Mouse (Mus musculus): ENCODE measurements at regions not wholly inside any gene's neighbourhood (a gene's known extent, or its start where the extent isn't known, plus 50 kb on each side); places are given as distances from the start of the nearest gene placed in this dataset.
A peak's percentile ranks its signal among the peaks of the same experiment; 100 is the strongest.

- H3K4me3 ChIP-seq (ENCODE audit: low read depth, low read length): no peak overlapping the region
- no peak overlapping the region for H3K27ac ChIP-seq (ENCODE audit: low read depth)
- 66% methylated on average over 5 of the region's 5 CpGs for WGBS
- no peak for DNase-seq (ENCODE audit: low spot score)
- ATAC-seq (ENCODE audit: insufficient read depth, low read depth): no peak
- H3K36me3 ChIP-seq (replicated peaks; ENCODE audit: control insufficient read depth, insufficient read depth, low read length): no peaks in the 10 kb centered on the region
- no peaks in the 10 kb centered on the region for H3K9me3 ChIP-seq (replicated peaks; ENCODE audit: control insufficient read depth, low read length)
- no peak overlapping the region for H3K4me2 ChIP-seq (ENCODE audit: low read depth, low read length)
- no peak overlapping the region for H3K9ac ChIP-seq (replicated peaks; ENCODE audit: low read depth, low read length)
- TF ChIP-seq EP300 (IDR thresholded peaks at IDR 0.05; ENCODE audit: low read depth) (no peak), CTCF (IDR thresholded peaks at IDR 0.05; ENCODE audit: low read depth) (no peak)
- peaks cover 4% of the 10 kb centered on the region; the same call in 1 of the 2 replicates for H3K4me1 ChIP-seq (ENCODE audit: control insufficient read depth, insufficient read depth)
- H3K27me3 ChIP-seq (ENCODE audit: control insufficient read depth, insufficient read depth, low read length): no peaks in the 10 kb centered on the region
Measured at GRCm38 (mm10) chr8:103407631-103408030, 622.2 kb upstream of the Cdh11 start.

GRCm38 (mm10) chr8:103408411-103408810 is 623.0 kb upstream of the Cdh11 start:
- H3K4me2 ChIP-seq (ENCODE audit: low read depth, low read length): no peak overlapping the region
- no peak for DNase-seq (ENCODE audit: low spot score)
- TF ChIP-seq EP300 (IDR thresholded peaks at IDR 0.05; ENCODE audit: low read depth): no peak
- no peak overlapping the region for H3K9ac ChIP-seq (replicated peaks; ENCODE audit: low read depth, low read length)
- 64% methylated on average over 3 of the region's 3 CpGs for WGBS
- H3K36me3 ChIP-seq (replicated peaks; ENCODE audit: control insufficient read depth, insufficient read depth, low read length): no peaks in the 10 kb centered on the region
- no peak overlapping the region for H3K4me3 ChIP-seq (ENCODE audit: low read depth, low read length)
- no peak overlapping the region for H3K27ac ChIP-seq (ENCODE audit: low read depth)
- no peaks in the 10 kb centered on the region for H3K9me3 ChIP-seq (replicated peaks; ENCODE audit: control insufficient read depth, low read length)
- peaks cover 4% of the 10 kb centered on the region; the same call in 1 of the 2 replicates for H3K4me1 ChIP-seq (ENCODE audit: control insufficient read depth, insufficient read depth)
- no peak for ATAC-seq (ENCODE audit: insufficient read depth, low read depth)
- H3K27me3 ChIP-seq (ENCODE audit: control insufficient read depth, insufficient read depth, low read length): no peaks in the 10 kb centered on the region

- Histone ChIP-seq H3K4me3 (ENCODE audit: low read depth, low read length) (no peak overlapping the region), H3K36me3 (replicated peaks; ENCODE audit: control insufficient read depth, insufficient read depth, low read length) (no peaks in the 10 kb centered on the region), H3K4me2 (ENCODE audit: low read depth, low read length) (no peak overlapping the region), H3K27ac (ENCODE audit: low read depth) (no peak overlapping the region), H3K4me1 (ENCODE audit: control insufficient read depth, insufficient read depth) (peaks cover 4% of the 10 kb centered on the region; the same call in 1 of the 2 replicates), H3K9ac (replicated peaks; ENCODE audit: low read depth, low read length) (no peak overlapping the region), H3K27me3 (ENCODE audit: control insufficient read depth, insufficient read depth, low read length) (no peaks in the 10 kb centered on the region), H3K9me3 (replicated peaks; ENCODE audit: control insufficient read depth, low read length) (no peaks in the 10 kb centered on the region)
- ATAC-seq (ENCODE audit: insufficient read depth, low read depth) (no peak), DNase-seq (ENCODE audit: low spot score) (peak; percentile 38)
- WGBS: 20% methylated on average over 2 of the region's 2 CpGs
- TF ChIP-seq CTCF (IDR thresholded peaks at IDR 0.05; ENCODE audit: low read depth) (no peak), EP300 (IDR thresholded peaks at IDR 0.05; ENCODE audit: low read depth) (no peak)
Measured at GRCm38 (mm10) chr8:103409121-103409551, 623.7 kb upstream of the Cdh11 start.

GRCm38 (mm10) chr8:103412731-103413130 is 627.3 kb upstream of the Cdh11 start:
- 65% methylated on average over 7 of the region's 7 CpGs for WGBS
- Histone ChIP-seq H3K9me3 (replicated peaks; ENCODE audit: control insufficient read depth, low read length) (no peaks in the 10 kb centered on the region), H3K9ac (replicated peaks; ENCODE audit: low read depth, low read length) (no peak overlapping the region), H3K4me3 (ENCODE audit: low read depth, low read length) (no peak overlapping the region), H3K36me3 (replicated peaks; ENCODE audit: control insufficient read depth, insufficient read depth, low read length) (no peaks in the 10 kb centered on the region), H3K27ac (ENCODE audit: low read depth) (no peak overlapping the region), H3K4me2 (ENCODE audit: low read depth, low read length) (no peak overlapping the region), H3K27me3 (ENCODE audit: control insufficient read depth, insufficient read depth, low read length) (no peaks in the 10 kb centered on the region), H3K4me1 (ENCODE audit: control insufficient read depth, insufficient read depth) (no peaks in the 10 kb centered on the region)
- DNase-seq (ENCODE audit: low spot score) (no peak), ATAC-seq (ENCODE audit: insufficient read depth, low read depth) (no peak)
- TF ChIP-seq EP300 (IDR thresholded peaks at IDR 0.05; ENCODE audit: low read depth) (no peak), CTCF (IDR thresholded peaks at IDR 0.05; ENCODE audit: low read depth) (no peak)

- ATAC-seq (ENCODE audit: insufficient read depth, low read depth) (no peak), DNase-seq (ENCODE audit: low spot score) (no peak)
- Histone ChIP-seq H3K9me3 (replicated peaks; ENCODE audit: control insufficient read depth, low read length) (no peaks in the 10 kb centered on the region), H3K4me3 (ENCODE audit: low read depth, low read length) (no peak overlapping the region), H3K27me3 (ENCODE audit: control insufficient read depth, insufficient read depth, low read length) (no peaks in the 10 kb centered on the region), H3K9ac (replicated peaks; ENCODE audit: low read depth, low read length) (no peak overlapping the region), H3K36me3 (replicated peaks; ENCODE audit: control insufficient read depth, insufficient read depth, low read length) (no peaks in the 10 kb centered on the region), H3K4me2 (ENCODE audit: low read depth, low read length) (no peak overlapping the region), H3K27ac (ENCODE audit: low read depth) (no peak overlapping the region), H3K4me1 (ENCODE audit: control insufficient read depth, insufficient read depth) (no peaks in the 10 kb centered on the region)
- WGBS: 49% methylated on average over 11 of the region's 11 CpGs
- no peak for TF ChIP-seq EP300 (IDR thresholded peaks at IDR 0.05; ENCODE audit: low read depth)
- TF ChIP-seq CTCF (IDR thresholded peaks at IDR 0.05; ENCODE audit: low read depth): no peak
Measured at GRCm38 (mm10) chr8:103413589-103414575, 628.4 kb upstream of the Cdh11 start.
